Mouse (Mus musculus) ovary, postnatal 36 days (tissue): Measurements from ENCODE around the gene Gm10718.
"Not testable (repeated sequence)": the region's sequence is repeated elsewhere in the genome, so short reads cannot be mapped to it uniquely, and the experiment has no call there.

Source experiments
- DNase-seq: peaks from one replicate; pipeline ENCODE4 v3.0.0; 2022; ENCODE audit warnings: low spot score, mixed read lengths

Gene Gm10718

DNA sequence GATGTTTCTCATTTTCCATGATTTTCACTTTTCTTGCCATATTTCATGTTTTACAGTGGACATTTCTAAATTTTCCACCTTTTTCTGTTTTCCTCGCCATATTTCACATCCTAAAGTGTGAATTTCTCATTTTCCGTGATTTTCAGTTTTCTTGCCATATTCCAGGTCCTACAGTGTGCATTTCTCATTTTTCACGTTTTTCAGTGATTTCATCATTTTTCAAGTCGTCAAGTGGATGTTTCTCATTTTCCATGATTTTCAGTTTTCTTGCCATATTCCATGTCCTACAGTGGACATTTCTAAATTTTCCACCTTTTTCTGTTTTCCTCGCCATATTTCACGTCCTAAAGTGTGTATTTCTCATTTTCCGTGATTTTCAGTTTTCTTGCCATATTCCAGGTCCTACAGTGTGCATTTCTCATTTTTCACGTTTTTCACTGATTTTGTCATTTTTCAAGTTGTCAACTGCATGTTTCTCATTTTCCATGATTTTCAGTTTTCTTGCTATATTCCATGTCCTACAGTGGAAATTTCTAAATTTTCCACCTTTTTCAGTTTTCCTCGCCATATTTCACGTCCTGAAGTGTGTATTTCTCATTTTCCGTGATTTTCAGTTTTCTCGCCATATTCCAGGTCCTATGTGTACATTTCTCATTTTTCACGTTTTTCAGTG lies at the start of gene Gm10718:
Gene Gm10718, plus strand, starts transcription at position 236 of the 673 bp plus-strand sequence.
- not testable (repeated sequence) for DNase-seq

DNA sequence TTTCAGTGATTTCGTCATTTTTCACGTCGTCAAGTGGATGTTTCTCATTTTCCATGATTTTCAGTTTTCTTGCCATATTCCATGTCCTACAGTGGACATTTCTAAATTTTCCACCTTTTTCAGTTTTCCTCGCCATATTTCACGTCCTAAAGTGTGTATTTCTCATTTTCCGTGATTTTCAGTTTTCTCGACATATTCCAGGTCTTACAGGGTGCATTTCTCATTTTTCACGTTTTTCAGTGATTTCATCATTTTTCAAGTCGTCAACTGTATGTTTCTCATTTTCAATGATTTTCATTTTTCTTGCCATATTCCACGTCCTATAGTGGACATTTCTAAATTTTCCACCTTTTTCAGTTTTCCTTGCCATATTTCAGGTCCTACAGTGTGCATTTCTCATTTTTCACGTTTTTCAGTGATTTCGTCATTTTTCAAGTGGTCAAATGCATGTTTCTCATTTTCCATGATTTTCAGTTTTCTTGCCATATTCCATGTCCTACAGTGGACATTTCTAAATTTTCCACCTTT lies 22.8 kb upstream of the Gm10718 start, which contains the start of gene Gm10722:
Gene Gm10722, plus strand, starts transcription at position 478 of the 528 bp plus-strand sequence.
- DNase-seq, result not testable (repeated sequence)

DNA sequence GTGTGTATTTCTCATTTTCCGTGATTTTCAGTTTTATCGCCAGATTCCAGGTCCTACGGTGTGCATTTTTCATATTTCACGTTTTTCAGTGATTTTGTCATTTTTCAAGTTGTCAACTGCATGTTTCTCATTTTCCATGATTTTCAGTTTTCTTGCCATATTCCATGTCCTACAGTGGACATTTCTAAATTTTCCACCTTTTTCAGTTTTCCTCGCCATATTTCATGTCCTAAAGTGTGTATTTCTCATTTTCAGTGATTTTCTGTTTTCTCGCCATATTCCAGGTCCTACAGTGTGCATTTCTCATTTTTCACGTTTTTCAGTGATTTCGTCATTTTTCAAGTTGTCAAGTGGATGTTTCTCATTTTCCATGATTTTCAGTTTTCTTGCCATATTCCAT lies 22.3 kb upstream of the Gm10718 start:
- DNase-seq, result not testable (repeated sequence)

DNA sequence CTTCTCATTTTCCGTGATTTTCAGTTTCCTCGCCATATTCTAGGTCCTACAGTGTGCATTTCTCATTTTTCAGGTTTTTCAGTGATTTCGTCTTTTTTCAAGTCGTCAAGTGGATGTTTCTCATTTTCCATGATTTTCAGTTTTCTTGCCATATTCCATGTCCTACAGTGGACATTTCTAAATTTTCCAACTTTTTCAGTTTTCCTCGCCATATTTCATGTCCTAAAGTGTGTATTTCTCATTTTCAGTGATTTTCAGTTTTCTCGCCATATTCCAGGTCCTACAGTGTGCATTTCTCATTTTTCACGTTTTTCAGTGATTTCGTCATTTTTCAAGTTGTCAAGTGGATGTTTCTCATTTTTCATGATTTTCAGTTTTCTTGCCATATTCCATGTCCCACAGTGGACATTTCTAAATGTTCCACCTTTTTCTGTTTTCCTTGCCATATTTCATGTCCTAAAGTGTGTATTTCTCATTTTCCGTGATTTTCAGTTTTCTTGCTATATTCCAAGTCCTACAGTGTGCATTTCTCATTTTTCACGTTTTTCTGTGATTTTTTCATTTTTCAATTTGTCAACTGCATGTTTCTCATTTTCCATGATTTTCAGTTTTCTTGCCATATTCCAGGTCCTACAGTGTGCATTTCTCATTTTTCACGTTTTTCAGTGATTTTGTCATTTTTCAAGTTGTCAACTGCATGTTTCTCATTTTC lies 21.2 kb upstream of the Gm10718 start:
- peak; percentile 21 for DNase-seq

DNA sequence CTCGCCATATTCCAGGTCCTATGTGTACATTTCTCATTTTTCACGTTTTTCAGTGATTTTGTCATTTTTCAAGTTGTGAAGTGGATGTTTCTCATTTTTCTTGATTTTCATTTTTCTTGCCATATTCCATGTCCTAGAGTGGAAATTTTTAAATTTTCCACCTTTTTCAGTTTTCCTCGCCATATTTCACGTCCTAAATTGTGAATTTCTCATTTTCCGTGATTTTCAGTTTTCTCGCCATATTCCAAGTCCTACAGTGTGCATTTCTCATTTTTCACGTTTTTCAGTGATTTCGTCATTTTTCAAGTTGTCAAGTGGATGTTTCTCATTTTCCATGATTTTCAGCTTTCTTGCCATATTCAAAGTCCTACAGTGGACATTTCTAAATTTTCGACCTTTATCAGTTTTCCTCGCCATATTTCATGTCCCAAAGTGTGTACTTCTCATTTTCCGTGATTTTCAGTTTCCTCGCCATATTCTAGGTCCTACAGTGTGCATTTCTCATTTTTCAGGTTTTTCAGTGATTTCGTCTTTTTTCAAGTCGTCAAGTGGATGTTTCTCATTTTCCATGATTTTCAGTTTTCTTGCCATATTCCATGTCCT lies 20.5 kb upstream of the Gm10718 start, which contains the start of gene Gm11168:
Gene Gm11168, plus strand, starts transcription at position 553 of the 603 bp plus-strand sequence.
- not testable (repeated sequence) for DNase-seq

DNA sequence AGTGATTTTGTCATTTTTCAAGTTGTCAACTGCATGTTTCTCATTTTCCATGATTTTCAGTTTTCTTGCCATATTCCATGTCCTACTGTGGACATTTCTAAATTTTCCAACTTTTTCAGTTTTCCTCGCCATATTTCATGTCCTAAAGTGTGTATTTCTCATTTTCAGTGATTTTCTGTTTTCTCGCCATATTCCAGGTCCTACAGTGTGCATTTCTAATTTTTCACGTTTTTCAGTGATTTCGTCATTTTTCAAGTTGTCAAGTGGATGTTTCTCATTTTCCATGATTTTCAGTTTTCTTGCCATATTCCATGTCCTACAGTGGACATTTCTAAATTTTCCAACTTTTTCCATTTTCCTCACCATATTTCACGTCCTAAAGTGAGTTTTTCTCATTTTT lies 17.2 kb upstream of the Gm10718 start:
- not testable (repeated sequence) for DNase-seq

DNA sequence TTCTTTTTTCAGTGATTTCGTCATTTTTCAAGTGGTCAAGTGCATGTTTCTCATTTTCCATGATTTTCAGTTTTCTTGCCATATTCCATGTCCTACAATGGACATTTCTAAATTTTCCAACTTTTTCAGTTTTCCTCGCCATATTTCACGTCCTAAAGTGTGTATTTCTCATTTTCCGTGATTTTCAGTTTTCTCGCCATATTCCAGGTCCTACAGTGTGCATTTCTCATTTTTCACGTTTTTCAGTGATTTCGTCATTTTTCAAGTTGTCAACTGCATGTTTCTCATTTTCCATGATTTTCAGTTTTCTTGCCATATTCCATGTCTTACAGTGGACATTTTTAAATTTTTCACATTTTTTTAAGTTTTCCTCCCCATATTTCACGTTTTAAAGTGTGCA lies 16.7 kb upstream of the Gm10718 start:
- DNase-seq, result peak; percentile 31

DNA sequence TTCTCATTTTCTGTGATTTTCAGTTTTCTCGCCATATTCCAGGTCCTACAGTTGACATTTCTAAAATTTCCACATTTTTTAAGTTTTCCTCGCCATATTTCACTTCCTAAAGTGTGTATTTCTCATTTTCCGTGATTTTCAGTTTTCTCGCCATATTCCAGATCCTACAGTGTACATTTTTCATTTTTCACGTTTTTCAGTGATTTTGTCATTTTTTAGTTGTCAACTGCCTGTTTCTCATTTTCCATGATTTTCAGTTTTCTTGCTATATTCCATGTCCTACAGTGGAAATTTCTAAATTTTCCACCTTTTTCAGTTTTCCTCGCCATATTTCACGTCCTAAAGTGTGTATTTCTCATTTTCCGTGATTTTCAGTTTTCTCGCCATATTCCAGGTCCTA lies 16.1 kb upstream of the Gm10718 start:
- not testable (repeated sequence) for DNase-seq

DNA sequence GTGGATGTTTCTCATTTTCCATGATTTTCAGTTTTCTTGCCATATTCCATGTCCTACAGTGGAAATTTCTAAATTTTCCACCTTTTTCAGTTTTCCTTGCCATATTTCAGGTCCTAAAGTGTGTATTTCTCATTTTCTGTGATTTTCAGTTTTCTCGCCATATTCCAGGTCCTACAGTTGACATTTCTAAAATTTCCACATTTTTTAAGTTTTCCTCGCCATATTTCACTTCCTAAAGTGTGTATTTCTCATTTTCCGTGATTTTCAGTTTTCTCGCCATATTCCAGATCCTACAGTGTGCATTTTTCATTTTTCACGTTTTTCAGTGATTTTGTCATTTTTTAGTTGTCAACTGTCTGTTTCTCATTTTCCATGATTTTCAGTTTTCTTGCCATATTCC lies 14.0 kb upstream of the Gm10718 start:
- DNase-seq, result not testable (repeated sequence)

DNA sequence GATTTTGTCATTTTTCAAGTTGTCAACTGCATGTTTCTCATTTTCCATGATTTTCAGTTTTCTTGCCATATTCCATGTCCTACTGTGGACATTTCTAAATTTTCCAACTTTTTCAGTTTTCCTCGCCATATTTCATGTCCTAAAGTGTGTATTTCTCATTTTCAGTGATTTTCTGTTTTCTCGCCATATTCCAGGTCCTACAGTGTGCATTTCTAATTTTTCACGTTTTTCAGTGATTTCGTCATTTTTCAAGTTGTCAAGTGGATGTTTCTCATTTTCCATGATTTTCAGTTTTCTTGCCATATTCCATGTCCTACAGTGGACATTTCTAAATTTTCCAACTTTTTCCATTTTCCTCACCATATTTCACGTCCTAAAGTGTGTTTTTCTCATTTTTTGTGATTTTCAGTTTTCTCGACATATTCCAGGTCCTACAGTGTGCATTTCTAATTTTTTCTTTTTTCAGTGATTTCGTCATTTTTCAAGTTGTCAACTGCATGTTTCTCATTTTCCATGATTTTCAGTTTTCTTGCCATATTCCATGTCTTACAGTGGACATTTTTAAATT lies 11.2 kb upstream of the Gm10718 start:
- not testable (repeated sequence) for DNase-seq

DNA sequence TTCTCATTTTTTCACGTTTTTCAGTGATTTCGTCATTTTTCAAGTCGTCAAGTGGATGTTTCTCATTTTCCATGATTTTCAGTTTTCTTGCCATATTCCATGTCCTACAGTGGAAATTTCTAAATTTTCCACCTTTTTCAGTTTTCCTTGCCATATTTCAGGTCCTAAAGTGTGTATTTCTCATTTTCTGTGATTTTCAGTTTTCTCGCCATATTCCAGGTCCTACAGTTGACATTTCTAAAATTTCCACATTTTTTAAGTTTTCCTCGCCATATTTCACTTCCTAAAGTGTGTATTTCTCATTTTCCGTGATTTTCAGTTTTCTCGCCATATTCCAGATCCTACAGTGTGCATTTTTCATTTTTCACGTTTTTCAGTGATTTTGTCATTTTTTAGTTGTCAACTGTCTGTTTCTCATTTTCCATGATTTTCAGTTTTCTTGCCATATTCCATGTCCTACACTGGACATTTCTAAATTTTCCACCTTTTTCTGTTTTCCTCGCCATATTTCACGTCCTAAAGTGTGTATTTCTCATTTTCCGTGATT lies 10.5 kb upstream of the Gm10718 start, which contains the start of gene Gm10721:
Gene Gm10721, plus strand, starts transcription at position 408 of the 547 bp plus-strand sequence.
- DNase-seq, result not testable (repeated sequence)

DNA sequence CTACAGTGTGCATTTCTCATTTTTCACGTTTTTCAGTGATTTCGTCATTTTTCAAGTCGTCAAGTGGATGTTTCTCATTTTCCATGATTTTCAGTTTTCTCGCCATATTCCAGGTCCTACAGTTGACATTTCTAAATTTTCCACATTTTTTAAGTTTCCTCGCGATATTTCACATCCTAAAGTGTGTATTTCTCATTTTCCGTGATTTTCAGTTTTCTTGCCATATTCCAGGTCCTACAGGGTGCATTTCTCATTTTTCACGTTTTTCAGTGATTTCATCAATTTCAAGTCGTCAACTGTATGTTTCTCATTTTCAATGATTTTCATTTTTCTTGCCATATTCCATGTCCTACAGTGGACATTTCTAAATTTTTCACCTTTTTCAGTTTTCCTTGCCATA lies 8.0 kb upstream of the Gm10718 start, which contains the start of gene Gm10720:
Gene Gm10720, plus strand, starts transcription at position 301 of the 400 bp plus-strand sequence.
- not testable (repeated sequence) for DNase-seq

DNA sequence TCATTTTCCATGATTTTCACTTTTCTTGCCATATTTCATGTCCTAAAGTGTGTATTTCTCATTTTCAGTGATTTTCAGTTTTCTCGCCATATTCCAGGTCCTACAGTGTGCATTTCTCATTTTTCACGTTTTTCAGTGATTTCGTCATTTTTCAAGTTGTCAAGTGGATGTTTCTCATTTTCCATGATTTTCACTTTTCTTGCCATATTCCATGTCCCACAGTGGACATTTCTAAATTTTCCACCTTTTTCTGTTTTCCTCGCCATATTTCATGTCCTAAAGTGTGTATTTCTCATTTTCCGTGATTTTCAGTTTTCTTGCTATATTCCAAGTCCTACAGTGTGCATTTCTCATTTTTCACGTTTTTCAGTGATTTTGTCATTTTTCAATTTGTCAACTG lies 7.5 kb upstream of the Gm10718 start:
- DNase-seq, result not testable (repeated sequence)

DNA sequence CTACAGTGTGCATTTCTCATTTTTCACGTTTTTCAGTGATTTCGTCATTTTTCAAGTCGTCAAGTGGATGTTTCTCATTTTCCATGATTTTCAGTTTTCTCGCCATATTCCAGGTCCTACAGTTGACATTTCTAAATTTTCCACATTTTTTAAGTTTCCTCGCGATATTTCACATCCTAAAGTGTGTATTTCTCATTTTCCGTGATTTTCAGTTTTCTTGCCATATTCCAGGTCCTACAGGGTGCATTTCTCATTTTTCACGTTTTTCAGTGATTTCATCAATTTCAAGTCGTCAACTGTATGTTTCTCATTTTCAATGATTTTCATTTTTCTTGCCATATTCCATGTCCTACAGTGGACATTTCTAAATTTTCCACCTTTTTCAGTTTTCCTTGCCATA lies 6.2 kb upstream of the Gm10718 start, which contains the start of gene Gm10719:
Gene Gm10719, plus strand, starts transcription at position 301 of the 400 bp plus-strand sequence.
- DNase-seq, result not testable (repeated sequence)

DNA sequence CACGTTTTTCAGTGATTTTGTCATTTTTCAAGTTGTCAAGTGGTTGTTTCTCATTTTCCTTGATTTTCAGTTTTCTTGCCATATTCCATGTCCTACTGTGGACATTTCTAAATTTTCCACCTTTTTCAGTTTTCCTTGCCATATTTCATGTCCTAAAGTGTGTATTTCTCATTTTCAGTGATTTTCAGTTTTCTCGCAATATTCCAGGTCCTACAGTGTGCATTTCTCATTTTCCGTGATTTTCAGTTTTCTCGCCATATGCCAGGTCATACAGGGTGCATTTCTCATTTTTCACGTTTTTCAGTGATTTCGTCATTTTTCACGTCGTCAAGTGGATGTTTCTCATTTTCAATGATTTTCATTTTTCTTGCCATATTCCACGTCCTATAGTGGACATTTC lies 4.4 kb upstream of the Gm10718 start:
- peak; percentile 34 for DNase-seq

DNA sequence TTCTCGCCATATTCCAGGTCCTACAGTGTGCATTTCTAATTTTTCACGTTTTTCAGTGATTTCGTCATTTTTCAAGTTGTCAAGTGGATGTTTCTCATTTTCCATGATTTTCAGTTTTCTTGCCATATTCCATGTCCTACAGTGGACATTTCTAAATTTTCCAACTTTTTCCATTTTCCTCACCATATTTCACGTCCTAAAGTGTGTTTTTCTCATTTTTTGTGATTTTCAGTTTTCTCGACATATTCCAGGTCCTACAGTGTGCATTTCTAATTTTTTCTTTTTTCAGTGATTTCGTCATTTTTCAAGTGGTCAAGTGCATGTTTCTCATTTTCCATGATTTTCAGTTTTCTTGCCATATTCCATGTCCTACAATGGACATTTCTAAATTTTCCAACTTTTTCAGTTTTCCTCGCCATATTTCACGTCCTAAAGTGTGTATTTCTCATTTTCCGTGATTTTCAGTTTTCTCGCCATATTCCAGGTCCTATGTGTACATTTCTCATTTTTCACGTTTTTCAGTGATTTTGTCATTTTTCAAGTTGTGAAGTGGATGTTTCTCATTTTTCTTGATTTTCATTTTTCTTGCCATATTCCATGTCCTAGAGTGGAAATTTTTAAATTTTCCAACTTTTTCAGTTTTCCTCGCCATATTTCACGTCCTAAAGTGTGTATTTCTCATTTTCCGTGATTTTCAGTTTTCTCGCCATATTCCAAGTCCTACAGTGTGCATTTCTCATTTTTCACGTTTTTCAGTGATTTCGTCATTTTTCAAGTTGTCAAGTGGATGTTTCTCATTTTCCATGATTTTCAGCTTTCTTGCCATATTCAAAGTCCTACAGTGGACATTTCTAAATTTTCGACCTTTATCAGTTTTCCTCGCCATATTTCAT lies 3.3 kb upstream of the Gm10718 start:
- not testable (repeated sequence) for DNase-seq

DNA sequence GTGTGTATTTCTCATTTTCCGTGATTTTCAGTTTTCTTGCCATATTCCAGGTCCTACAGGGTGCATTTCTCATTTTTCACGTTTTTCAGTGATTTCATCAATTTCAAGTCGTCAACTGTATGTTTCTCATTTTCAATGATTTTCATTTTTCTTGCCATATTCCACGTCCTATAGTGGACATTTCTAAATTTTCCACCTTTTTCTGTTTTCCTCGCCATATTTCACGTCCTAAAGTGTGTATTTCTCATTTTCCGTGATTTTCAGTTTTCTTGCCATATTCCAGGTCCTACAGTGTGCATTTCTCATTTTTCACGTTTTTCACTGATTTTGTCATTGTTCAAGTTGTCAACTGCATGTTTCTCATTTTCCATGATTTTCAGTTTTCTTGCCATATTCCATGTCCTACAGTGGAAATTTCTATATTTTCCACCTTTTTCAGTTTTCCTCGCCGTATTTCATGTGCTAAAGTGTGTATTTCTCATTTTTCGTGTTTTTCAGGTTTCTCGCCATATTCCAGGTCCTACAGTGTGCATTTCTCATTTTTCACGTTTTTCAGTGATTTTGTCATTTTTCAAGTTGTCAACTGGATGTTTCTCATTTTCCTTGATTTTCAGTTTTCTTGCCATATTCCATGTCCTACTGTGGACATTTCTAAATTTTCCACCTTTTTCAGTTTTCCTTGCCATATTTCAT lies 885 bp upstream of the Gm10718 start:
- DNase-seq, result not testable (repeated sequence)

DNA sequence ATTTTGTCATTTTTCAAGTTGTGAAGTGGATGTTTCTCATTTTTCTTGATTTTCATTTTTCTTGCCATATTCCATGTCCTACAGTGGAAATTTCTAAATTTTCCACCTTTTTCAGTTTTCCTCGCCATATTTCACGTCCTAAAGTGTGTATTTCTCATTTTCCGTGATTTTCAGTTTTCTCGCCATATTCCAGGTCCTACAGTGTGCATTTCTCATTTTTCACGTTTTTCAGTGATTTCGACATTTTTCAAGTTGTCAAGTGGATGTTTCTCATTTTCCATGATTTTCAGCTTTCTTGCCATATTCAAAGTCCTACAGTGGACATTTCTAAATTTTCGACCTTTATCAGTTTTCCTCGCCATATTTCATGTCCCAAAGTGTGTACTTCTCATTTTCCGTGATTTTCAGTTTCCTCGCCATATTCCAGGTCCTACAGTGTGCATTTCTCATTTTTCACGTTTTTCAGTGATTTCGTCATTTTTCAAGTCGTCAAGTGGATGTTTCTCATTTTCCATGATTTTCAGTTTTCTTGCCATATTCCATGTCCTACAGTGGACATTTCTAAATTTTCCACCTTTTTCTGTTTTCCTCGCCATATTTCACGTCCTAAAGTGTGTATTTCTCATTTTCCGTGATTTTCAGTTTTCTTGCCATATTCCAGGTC lies 770 bp downstream of the Gm10718 start:
- DNase-seq, result peak; percentile 22

DNA sequence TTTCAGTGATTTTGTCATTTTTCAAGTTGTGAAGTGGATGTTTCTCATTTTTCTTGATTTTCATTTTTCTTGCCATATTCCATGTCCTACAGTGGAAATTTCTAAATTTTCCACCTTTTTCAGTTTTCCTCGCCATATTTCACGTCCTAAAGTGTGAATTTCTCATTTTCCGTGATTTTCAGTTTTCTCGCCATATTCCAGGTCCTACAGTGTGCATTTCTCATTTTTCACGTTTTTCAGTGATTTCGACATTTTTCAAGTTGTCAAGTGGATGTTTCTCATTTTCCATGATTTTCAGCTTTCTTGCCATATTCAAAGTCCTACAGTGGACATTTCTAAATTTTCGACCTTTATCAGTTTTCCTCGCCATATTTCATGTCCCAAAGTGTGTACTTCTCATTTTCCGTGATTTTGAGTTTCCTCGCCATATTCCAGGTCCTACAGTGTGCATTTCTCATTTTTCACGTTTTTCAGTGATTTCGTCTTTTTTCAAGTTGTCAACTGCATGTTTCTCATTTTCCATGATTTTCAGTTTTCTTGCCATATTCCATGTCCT lies 1.6 kb downstream of the Gm10718 start, which contains the start of gene Gm10717:
Gene Gm10717, plus strand, starts transcription at position 506 of the 556 bp plus-strand sequence.
- DNase-seq, result not testable (repeated sequence)
